ENCODE assay signal across 7 mouse cellular contexts in genomic region chr8:13757805-13758727, GRCm38 (mm10). TPM values are rescaled to one million over a fixed set of nuclear protein-coding genes. Genes with fewer than 3 reads are reported as not detected.
DNase-seq lines count a peak whose midpoint lies in the region; ATAC-seq and TF ChIP-seq lines count a peak whose summit lies in the region.

No protein-coding gene starts in this region.

- H3K36me3 ChIP-seq in MEL (ENCODE audit: control insufficient read depth in 1 of 2, insufficient read depth in 2 of 2, low read length in 2 of 2) = peaks cover 9 to 16% of the 10 kb centered on the region in 2 experiments
- peaks cover 23% of the 10 kb centered on the region for H3K36me3 ChIP-seq in hindbrain, embryonic 12.5 days
- H3K36me3 ChIP-seq in small intestine, adult 2 months (ENCODE audit: control insufficient read depth, insufficient read depth, low read length) = peaks cover 16% of the 10 kb centered on the region

- H3K79me2 ChIP-seq in MEL (ENCODE audit: control insufficient read depth, insufficient read depth, low read length, poor library complexity) = peaks cover 27% of the 10 kb centered on the region

- ATAC-seq in erythroid progenitor cell, adult 5-6 weeks (replicated peaks; ENCODE audit: low FRiP score, poor library complexity, severe bottlenecking) = peak; percentile 78
- peak; percentile 82 for ATAC-seq in hindbrain, embryonic 12.5 days (ENCODE audit: low FRiP score)

- no peak; a peak in 1 of 4 replicates for TF ChIP-seq POLR2A in MEL (IDR thresholded peaks at IDR 0.05; ENCODE audit: control insufficient read depth in 1 of 2, insufficient read depth in 1 of 2, low read depth in 1 of 2, low read length in 2 of 2, poor library complexity in 1 of 2)
- TF ChIP-seq POLR2A in small intestine, adult 2 months (IDR thresholded peaks at IDR 0.05; ENCODE audit: low read depth, low read length) = no peak

- peak overlapping the region; percentile 86 to 88 for H3K4me3 ChIP-seq in MEL (ENCODE audit: control insufficient read depth in 1 of 2, insufficient read depth in 1 of 2, low read depth in 2 of 2, low read length in 2 of 2)
- peak overlapping the region; percentile 97 for H3K4me3 ChIP-seq in hindbrain, embryonic 12.5 days
- H3K4me3 ChIP-seq in small intestine, adult 2 months (ENCODE audit: low read depth, low read length) = peak overlapping the region; percentile 77

- DNase-seq in MEL (ENCODE audit: low read depth, low spot score) = peak; percentile 83
- DNase-seq in brain, adult 2 months (ENCODE audit: low read depth, low spot score) = peak; percentile 55
- peak; percentile 15 to 31 for DNase-seq in layer of hippocampus, postnatal 14 days (ENCODE audit: low spot score in 2 of 2)
- peak; percentile 31 to 71 for DNase-seq in lung, postnatal 4 days

- TF ChIP-seq CTCF in MEL (IDR thresholded peaks at IDR 0.05 in 2 of 3, conservative IDR thresholded peaks at IDR 0.05 in 1 of 3; ENCODE audit: control insufficient read depth in 1 of 3, insufficient read depth in 1 of 3, low read depth in 2 of 3, low read length in 3 of 3, poor library complexity in 1 of 3, severe bottlenecking in 1 of 3) = peak; percentile 31 to 78 (median 70)
- TF ChIP-seq CTCF in small intestine, adult 2 months (IDR thresholded peaks at IDR 0.05; ENCODE audit: extremely low read depth, insufficient read length, insufficient replicate concordance, low read depth, low read length) = no peak

- WGBS in hindbrain, embryonic 12.5 days = under 1% methylated on average over 38 of the region's 38 CpGs
- 1% methylated on average over 38 of the region's 38 CpGs for WGBS in small intestine, adult 2 months

- peak overlapping the region; percentile 90 for H3K9ac ChIP-seq in MEL (ENCODE audit: control insufficient read depth, low read depth, low read length, poor library complexity, severe bottlenecking)
- H3K9ac ChIP-seq in hindbrain, embryonic 12.5 days = peak overlapping the region; percentile 97

- peak overlapping the region; percentile 42 for H3K27ac ChIP-seq in MEL (ENCODE audit: control insufficient read depth, low read depth, low read length)
- H3K27ac ChIP-seq in hindbrain, embryonic 12.5 days = peak overlapping the region; percentile 75
- no peak overlapping the region for H3K27ac ChIP-seq in small intestine, adult 2 months (ENCODE audit: insufficient read depth, low read depth, low read length)

- TF ChIP-seq RAD21 in MEL (IDR thresholded peaks at IDR 0.05; ENCODE audit: low read depth, low read length) = peak; percentile 64

- peaks cover 0 to 3% of the 10 kb centered on the region in 2 experiments; a peak in 2 of 4 replicates for H3K4me1 ChIP-seq in MEL (ENCODE audit: control insufficient read depth in 1 of 2, insufficient read depth in 2 of 2, low read length in 2 of 2)
- H3K4me1 ChIP-seq in hindbrain, embryonic 12.5 days = peaks cover 20% of the 10 kb centered on the region
- H3K4me1 ChIP-seq in small intestine, adult 2 months (ENCODE audit: control insufficient read depth, insufficient read depth, insufficient read length, low read length) = peaks cover 11% of the 10 kb centered on the region

- TF ChIP-seq EP300 in MEL (IDR thresholded peaks at IDR 0.05; ENCODE audit: low read depth in 1 of 2, low read length in 2 of 2) = 0 out of 4 replicates have a peak, but pooled peaks of 1 of the 2 experiments have one; percentile 6

- no peaks in the 10 kb centered on the region for H3K27me3 ChIP-seq in MEL (ENCODE audit: control insufficient read depth in 1 of 2, insufficient read depth in 2 of 2, low read length in 2 of 2)
- H3K27me3 ChIP-seq in hindbrain, embryonic 12.5 days = no peaks in the 10 kb centered on the region
- H3K27me3 ChIP-seq in small intestine, adult 2 months (ENCODE audit: control insufficient read depth, insufficient read depth, low read length) = no peaks in the 10 kb centered on the region

- no peaks in the 10 kb centered on the region for H3K9me3 ChIP-seq in MEL (replicated peaks; ENCODE audit: insufficient read depth, low read length)
- H3K9me3 ChIP-seq in hindbrain, embryonic 12.5 days (replicated peaks) = no peaks in the 10 kb centered on the region

- peak overlapping the region; percentile 94 for H3K4me2 ChIP-seq in hindbrain, embryonic 12.5 days (replicated peaks)

TF ChIP-seq in MEL, 35 proteins besides CTCF, POLR2A, EP300 and RAD21:
- TF ChIP-seq MXI1 (IDR thresholded peaks at IDR 0.05; ENCODE audit: low read depth, low read length) (peak; percentile 58), MYB (IDR thresholded peaks at IDR 0.05; ENCODE audit: low read depth, low read length) (no peak), ZKSCAN1 (IDR thresholded peaks at IDR 0.05; ENCODE audit: low read depth, low read length) (no peak), MEF2A (IDR thresholded peaks at IDR 0.05; ENCODE audit: extremely low read depth, insufficient replicate concordance, low read depth, low read length, poor library complexity, severe bottlenecking) (no peak), ETS1 (IDR thresholded peaks at IDR 0.05; ENCODE audit: low read depth, low read length) (no peak), RCOR1 (IDR thresholded peaks at IDR 0.05; ENCODE audit: low read depth, low read length) (no peak), HCFC1 (IDR thresholded peaks at IDR 0.05; ENCODE audit: low read depth, low read length) (peak; percentile 53; the same call in 1 of the 2 replicates), ZC3H11A (IDR thresholded peaks at IDR 0.05; ENCODE audit: low read depth, low read length) (peak; percentile 43; the same call in 1 of the 2 replicates), JUND (IDR thresholded peaks at IDR 0.05; ENCODE audit: low read depth, low read length) (no peak), CHD1 (IDR thresholded peaks at IDR 0.05; ENCODE audit: low read depth, low read length) (no peak), MAX (IDR thresholded peaks at IDR 0.05; ENCODE audit: low read length) (no peak), SIN3A (IDR thresholded peaks at IDR 0.05; ENCODE audit: low read length) (peak; percentile 74), GABPA (IDR thresholded peaks at IDR 0.05; ENCODE audit: low read depth, low read length) (no peak), ZNF384 (IDR thresholded peaks at IDR 0.05; ENCODE audit: low read depth, low read length) (no peak), SMC3 (IDR thresholded peaks at IDR 0.05; ENCODE audit: low read depth, low read length) (peak; percentile 62)

RNA-seq across cellular contexts. Expression of gene Cdc16, which starts 0.6 kb away (rescaled TPM):
- 57.2 and 59.6 TPM in 2 replicates for total RNA-seq in MEL (2012; rRNA removed)
- 10 to 100 TPM in 1 of 2 experiments, not detected in 1; 53.6 TPM for polyA plus RNA-seq in MEL (2012; ENCODE audit: insufficient read depth in 1 of 2, insufficient read length in 2 of 2, low read depth in 1 of 2, low replicate concordance in 2 of 2, missing spikeins in 1 of 2)
- 28.9 and 55.5 TPM in 2 replicates for total RNA-seq in erythroid progenitor cell, adult 5-6 weeks (2015; ENCODE audit: low replicate concordance)
- 30.5 and 33.7 TPM in 2 replicates for total RNA-seq in erythroid progenitor cell, adult 5-6 weeks (2017; ENCODE audit: low replicate concordance)
- 214 and 222 TPM in 2 replicates for polyA plus RNA-seq in hindbrain, embryonic 12.5 days (2016; fragmentation: Nextera tagmentation; extraction: Ambion mirVana)
- total RNA-seq in layer of hippocampus, postnatal 14 days (2021) = 10 to 100 TPM; 60.5 to 62.2 TPM
- 10.4 and 17.5 TPM in 2 replicates for polyA plus RNA-seq in small intestine, adult 2 months (2012; rRNA removed)

RNA-seq across cellular contexts. Expression of gene Upf3a, which starts 27.3 kb away (rescaled TPM):
- 26.1 and 29.3 TPM in 2 replicates for total RNA-seq in MEL (2012; rRNA removed)
- 10 to 100 TPM in 1 of 2 experiments, not detected in 1; 39.8 TPM for polyA plus RNA-seq in MEL (2012; ENCODE audit: insufficient read depth in 1 of 2, insufficient read length in 2 of 2, low read depth in 1 of 2, low replicate concordance in 2 of 2, missing spikeins in 1 of 2)
- 11.2 and 17.2 TPM in 2 replicates for total RNA-seq in erythroid progenitor cell, adult 5-6 weeks (2015; ENCODE audit: low replicate concordance)
- 10.8 and 18.6 TPM in 2 replicates for total RNA-seq in erythroid progenitor cell, adult 5-6 weeks (2017; ENCODE audit: low replicate concordance)
- polyA plus RNA-seq in hindbrain, embryonic 12.5 days (2016; fragmentation: Nextera tagmentation; extraction: Ambion mirVana) = 42.5 and 44.6 TPM in 2 replicates
- total RNA-seq in layer of hippocampus, postnatal 14 days (2021) = 10 to 100 TPM; 38.4 to 42.6 TPM
- polyA plus RNA-seq in small intestine, adult 2 months (2012; rRNA removed) = 3.4 and 5.3 TPM in 2 replicates

RNA-seq across cellular contexts. Expression of gene Cfap97d2, which starts 52.4 kb away (rescaled TPM):
- total RNA-seq in MEL (2012; rRNA removed) = not detected in 2 replicates
- not detected for polyA plus RNA-seq in MEL (2012; ENCODE audit: insufficient read depth in 1 of 2, insufficient read length in 2 of 2, low read depth in 1 of 2, low replicate concordance in 2 of 2, missing spikeins in 1 of 2)
- not detected in 2 replicates for total RNA-seq in erythroid progenitor cell, adult 5-6 weeks (2015; ENCODE audit: low replicate concordance)
- total RNA-seq in erythroid progenitor cell, adult 5-6 weeks (2017; ENCODE audit: low replicate concordance) = not detected in 2 replicates
- polyA plus RNA-seq in hindbrain, embryonic 12.5 days (2016; fragmentation: Nextera tagmentation; extraction: Ambion mirVana) = 2.3 and 2.6 TPM in 2 replicates
- total RNA-seq in layer of hippocampus, postnatal 14 days (2021) = 1 to 10 TPM; 2.7 to 2.8 TPM
- not detected in 2 replicates for polyA plus RNA-seq in small intestine, adult 2 months (2012; rRNA removed)

Comparison
In these comparisons a context has a peak if more than half of its experiments do, and no peak if none do; other contexts are left out.
1. DNase-seq: peak in every context shown above with its lines; median percentile 83 in MEL; 55 in brain, adult 2 months; 51 in lung, postnatal 4 days; 23 in layer of hippocampus, postnatal 14 days.